Mouse (Mus musculus): ENCODE data around the gene Kpna7.
"Not testable (repeated sequence)": the region's sequence is repeated elsewhere in the genome, so short reads cannot be mapped to it uniquely, and the experiment has no call there.

The Kpna7 gene

DNA sequence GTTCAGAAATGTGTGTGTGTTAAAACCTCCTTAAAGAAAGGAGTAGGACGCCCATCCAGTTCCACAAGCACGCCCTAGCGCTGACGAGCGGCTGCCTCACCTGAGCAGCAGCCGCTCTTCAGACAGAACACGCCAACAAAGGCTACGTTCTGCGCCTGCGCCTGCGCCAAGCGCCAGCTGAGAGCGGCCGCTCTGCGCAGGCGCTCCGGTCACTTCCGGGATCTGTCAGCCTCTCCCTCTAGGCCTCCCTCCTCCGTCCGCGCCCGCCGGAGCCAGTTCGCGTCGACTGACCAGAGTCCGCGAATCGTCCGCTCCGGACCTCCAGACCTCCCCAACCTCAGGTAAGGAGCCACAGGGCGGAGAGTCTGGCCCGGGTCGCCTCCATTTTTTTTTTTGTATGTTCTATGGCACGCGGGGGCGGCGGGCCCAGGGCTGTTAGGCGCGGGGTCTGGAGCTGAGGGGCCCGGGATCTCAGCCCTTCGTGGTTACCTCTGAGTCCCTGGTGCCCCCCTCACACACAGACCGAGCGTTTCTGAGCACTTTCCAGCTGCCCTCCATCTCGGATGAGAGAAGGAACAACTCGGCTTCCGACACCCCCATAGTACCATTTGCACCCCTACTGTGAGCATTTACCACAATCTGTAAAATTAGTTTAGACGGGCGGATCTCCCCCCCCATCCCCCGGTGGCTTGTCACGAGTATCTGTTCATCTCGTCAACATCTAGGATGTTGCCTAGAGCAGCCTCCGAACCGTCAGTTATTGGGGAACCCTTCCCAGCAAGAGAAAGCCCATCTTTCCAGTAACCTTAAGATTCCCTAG lies at the start of gene Kpna7, which contains the start of gene Arpc1a:
Gene Kpna7, minus strand, starts transcription at position 399 of the 820 bp plus-strand sequence.
Gene Arpc1a, plus strand, starts transcription at position 199 of the 820 bp plus-strand sequence.
- peak; percentile 85 to 89 for DNase-seq (ENCODE audit: low spot score in 2 of 2)

GRCm38 (mm10) chr5:145133275-145133674 lies 49.4 kb upstream of the Kpna7 start:
- DNase-seq (ENCODE audit: low spot score in 2 of 2), result not testable (repeated sequence)

- DNase-seq (ENCODE audit: low spot score in 2 of 2), result no peak
These were observed 47.2 kb upstream of the Kpna7 start for GRCm38 (mm10) chr5:145130995-145131394.

GRCm38 (mm10) chr5:145130191-145130590 lies 46.4 kb upstream of the Kpna7 start:
- peak; percentile 71 to 73 for DNase-seq (ENCODE audit: low spot score in 2 of 2)

DNA sequence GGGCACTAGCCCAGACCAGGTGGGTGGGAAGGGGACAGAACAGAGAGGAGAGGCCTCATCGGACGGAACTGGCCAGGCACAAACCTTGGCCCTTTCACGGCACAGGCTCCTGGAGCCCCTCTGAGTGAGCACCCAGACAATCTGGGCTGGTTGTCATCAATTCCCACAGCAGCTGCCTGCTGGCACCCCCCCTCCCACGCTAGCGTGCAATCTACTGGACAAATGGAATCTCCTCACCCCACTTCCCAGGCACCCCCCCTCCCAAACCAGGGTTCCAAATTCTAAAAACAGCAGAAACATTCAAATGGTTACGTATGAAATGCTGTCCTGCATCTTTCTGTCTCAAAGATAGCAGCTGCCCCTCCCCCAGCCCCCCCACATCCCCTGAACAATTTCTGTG lies 45.9 kb upstream of the Kpna7 start:
- DNase-seq (ENCODE audit: low spot score in 2 of 2), result not testable (repeated sequence)

DNA sequence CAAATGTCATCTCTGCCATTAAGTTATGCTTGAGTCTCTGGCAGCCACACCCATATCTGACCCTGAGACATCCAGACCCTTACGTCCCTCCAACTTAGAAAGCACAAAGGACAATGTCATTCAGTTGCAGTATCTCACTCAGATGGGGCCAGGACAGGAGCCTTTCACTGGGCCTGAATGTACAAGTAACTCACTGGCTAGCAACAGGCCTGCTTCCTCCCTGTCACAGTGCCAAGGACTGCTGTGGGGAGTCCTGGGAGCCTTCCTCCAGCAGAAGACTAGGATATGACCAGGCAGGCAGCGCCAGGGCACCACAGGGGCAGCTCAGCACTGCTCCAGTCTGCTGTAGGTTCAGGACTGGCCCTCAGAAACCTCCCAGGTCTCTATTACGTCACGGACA lies 45.3 kb upstream of the Kpna7 start:
- DNase-seq (ENCODE audit: low spot score in 2 of 2), result no peak

DNA sequence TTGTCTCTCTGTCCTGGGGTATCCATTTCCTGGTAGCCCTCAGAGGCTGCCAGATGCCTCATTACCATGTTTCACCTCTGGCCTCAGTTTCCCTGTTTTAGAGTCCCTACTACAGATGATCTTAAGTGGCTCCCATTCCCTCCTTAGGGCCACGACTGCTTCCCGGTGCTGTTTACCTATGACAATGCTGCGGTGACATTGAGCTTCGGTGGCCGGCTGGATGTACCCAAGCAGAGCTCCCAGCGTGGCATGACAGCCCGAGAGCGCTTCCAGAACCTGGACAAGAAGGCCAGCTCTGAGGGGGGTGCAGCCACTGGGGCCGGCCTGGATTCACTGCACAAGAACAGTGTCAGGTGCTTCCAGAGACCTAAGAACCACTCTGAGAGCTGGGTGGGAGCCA lies 42.8 kb upstream of the Kpna7 start:
- no peak for DNase-seq (ENCODE audit: low spot score in 2 of 2)

DNA sequence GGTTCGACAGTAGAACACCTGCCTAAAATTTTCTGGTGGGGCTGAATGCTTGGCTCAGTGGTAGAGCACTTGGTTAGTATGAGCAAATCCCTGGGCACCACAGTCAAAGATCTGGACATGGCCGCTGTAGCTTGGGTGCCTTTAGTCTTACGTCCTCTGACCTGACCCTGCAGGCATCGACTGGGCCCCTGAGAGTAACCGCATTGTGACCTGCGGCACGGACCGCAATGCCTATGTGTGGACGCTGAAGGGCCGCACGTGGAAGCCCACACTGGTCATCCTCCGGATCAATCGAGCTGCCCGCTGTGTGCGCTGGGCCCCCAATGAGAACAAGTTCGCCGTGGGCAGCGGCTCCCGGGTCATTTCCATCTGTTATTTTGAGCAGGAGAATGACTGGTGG lies 39.6 kb upstream of the Kpna7 start:
- no peak for DNase-seq (ENCODE audit: low spot score in 2 of 2)

- no peak for DNase-seq (ENCODE audit: low spot score in 2 of 2)
These were observed 37.1 kb upstream of the Kpna7 start for GRCm38 (mm10) chr5:145120921-145121320.

- no peak for DNase-seq (ENCODE audit: low spot score in 2 of 2)
These were observed 35.6 kb upstream of the Kpna7 start for GRCm38 (mm10) chr5:145119385-145119784.

DNA sequence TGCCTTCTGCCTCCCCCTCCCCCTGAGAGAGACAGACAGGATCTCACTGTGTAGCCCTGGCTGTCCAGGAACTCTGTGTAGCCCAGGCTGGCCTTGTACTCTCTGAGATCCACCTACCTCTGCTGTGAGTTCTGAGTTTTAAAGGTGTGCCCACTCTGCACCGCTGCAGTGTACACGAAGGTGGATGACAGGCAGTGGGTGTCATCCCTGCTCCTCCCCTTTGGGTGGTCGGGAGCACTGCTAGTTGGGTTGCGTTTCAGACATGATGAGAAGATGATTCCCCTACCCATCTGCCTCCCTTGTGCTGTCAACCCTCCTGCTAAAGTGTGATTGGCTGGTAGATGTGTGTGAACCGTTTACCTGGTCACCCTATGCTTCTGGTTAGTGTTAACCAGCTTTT lies 34.6 kb upstream of the Kpna7 start:
- no peak for DNase-seq (ENCODE audit: low spot score in 2 of 2)

- DNase-seq (ENCODE audit: low spot score in 2 of 2), result no peak
These were observed 34.2 kb upstream of the Kpna7 start for GRCm38 (mm10) chr5:145118005-145118404.

DNA sequence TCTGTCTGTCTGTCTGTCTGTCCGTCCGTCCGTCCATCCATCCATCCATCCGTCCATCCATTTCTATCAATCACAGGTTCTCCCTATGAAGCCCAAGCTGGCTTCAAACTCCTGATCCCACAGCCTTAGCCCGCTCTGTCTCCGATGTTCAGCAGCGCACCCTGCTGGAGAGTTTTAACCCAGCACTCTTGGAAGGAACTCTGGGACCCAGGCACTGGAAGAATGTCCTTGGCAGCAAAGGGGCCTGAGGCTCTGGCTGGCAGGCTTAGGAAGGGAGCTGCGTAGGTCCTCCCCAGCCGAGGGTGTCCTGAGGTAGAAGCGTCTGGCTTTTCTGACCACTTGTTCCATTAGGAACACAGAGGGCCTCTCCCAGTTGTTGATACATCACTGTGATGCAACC lies 33.1 kb upstream of the Kpna7 start:
- no peak for DNase-seq (ENCODE audit: low spot score in 2 of 2)

- DNase-seq (ENCODE audit: low spot score in 2 of 2), result no peak
These were observed 32.5 kb upstream of the Kpna7 start for GRCm38 (mm10) chr5:145116316-145116715.

GRCm38 (mm10) chr5:145115736-145116135 lies 31.9 kb upstream of the Kpna7 start:
- DNase-seq (ENCODE audit: low spot score in 2 of 2), result no peak

DNA sequence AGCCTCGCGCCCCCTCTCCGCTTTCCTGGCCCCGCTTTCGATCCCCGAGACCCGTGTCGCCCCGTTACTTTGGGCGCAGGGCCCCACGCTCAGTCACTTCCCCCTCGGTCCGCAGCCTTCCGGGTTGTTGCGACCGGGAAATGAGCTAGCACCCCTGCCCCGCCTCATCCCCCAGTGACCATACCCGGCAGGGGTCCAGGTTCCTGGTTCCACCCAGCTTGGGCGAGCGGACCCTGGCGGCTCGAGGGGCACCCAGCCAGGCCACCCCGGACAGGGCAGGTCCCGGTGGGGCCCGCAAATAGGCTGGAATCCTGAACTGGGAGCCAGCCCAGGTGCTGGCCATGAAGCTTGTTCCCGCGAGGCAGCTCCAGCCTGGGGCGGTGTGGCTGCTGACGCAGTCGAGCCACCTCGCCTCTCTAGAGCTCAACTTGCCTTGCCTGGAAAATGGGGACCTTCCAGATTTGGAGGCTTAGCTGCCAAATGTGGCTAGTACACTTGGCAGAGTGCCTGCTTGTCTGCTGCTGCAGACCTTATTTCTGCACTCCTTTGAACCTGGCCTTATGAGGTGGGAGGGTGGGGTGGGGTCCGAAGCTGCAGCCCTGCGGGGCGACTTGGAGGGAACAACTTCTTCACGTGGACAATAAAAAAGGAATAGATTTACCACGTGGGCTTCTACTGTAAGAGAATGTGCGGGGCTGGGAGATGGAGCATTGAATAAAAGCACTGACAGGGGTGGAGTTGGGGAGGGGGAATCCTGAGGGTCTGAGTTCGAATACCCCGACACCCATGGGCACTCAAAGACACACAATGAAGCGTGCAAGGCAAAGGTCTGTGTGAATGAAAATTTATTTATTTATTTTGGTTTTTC lies 31.0 kb upstream of the Kpna7 start:
- no peak for DNase-seq (ENCODE audit: low spot score in 2 of 2)

- no peak for DNase-seq (ENCODE audit: low spot score in 2 of 2)
These were observed 30.3 kb upstream of the Kpna7 start, which contains the start of gene Arpc1b for GRCm38 (mm10) chr5:145114071-145114605. Gene Arpc1b, plus strand, starts transcription at chr5:145114215.

DNA sequence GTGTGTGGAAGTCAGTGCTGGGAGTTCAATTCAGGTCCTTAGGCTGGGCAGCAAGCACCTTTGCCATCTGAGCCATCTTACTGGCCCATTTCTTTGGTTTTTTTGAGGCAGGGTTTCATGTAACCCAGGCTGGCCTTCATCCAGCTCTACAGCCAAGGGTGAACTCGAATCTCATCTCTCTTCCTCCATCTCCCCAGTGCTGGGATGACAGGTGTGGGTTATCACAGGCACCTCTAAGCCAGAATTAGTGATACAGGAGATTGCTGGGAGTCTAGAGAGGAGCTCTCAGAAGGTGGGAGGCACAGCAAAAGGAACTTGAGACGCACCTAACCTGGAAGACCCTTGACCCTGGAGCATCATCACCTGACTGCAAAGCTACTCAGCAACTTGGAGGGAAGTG lies 29.6 kb upstream of the Kpna7 start:
- DNase-seq (ENCODE audit: low spot score in 2 of 2), result no peak

GRCm38 (mm10) chr5:145112566-145112965 lies 28.7 kb upstream of the Kpna7 start:
- DNase-seq (ENCODE audit: low spot score in 2 of 2), result no peak

GRCm38 (mm10) chr5:145110401-145110800 lies 26.6 kb upstream of the Kpna7 start:
- no peak for DNase-seq (ENCODE audit: low spot score in 2 of 2)

DNA sequence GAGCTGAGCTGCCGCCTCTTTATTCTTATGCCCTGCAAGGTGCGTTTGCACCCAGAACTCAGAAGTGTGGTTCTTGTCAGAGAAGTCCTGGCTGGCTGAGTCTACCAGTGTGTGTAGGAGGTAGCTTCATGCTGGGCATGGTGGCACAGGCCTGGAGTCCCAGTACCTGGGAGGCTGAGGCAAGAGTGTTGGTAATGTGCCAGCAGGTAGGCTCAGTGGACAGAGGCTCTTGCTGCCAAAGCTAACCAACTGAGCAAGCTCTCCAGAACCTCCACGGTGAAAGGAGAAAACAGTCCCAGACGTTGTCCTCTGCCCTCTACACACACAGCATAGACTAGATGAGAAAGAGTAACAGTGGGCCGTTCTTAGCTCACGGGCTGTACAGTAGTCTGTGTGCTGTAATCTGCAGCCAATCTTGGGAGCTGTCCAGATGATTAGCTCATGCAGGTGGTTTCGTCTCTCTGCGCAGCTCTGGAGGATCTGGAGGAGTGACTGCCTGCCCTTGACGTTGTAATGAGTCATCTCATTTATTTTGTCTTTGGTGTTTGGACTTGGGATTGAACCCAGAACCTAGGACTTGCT lies 22.0 kb upstream of the Kpna7 start:
- DNase-seq (ENCODE audit: low spot score in 2 of 2), result no peak

GRCm38 (mm10) chr5:145104328-145104727 lies 20.5 kb upstream of the Kpna7 start:
- no peak for DNase-seq (ENCODE audit: low spot score in 2 of 2)
